Mouse (Mus musculus) liver, postnatal 0 days (tissue): ENCODE measurements around the gene Pld6.

Experiments used
- CTCF ChIP-seq: sonication (generic); IDR thresholded peaks from 2 replicates; pipeline ENCODE4 v1.5.1; 2016; ENCODE audit warnings: antibody characterized with exemption, low read depth
- EP300 ChIP-seq: IDR thresholded peaks from 2 replicates; pipeline ENCODE4 v1.6.1; 2016; ENCODE audit warnings: antibody characterized with exemption, low read depth, mild to moderate bottlenecking

GRCm38 (mm10) chr11:59772291-59772690 lies 15.2 kb downstream of the Pld6 start:
- TF ChIP-seq EP300, result no peak
- TF ChIP-seq CTCF, result no peak
